1 mouse cellular context compared by ENCODE assay signal in genomic region chr8:125603312-125603840, GRCm38 (mm10).
TF ChIP-seq lines count a peak whose summit lies in the region.

No protein-coding gene starts in this region.

TF ChIP-seq in CH12.LX, 34 proteins besides CTCF, POLR2A, EP300 and RAD21 (continued from another document):
- TF ChIP-seq JUN (IDR thresholded peaks at IDR 0.05; ENCODE audit: insufficient read depth, low read depth, low read length) (no peak), MAFK (IDR thresholded peaks at IDR 0.05; ENCODE audit: insufficient replicate concordance, low read length) (peak; percentile 64), KAT2A (IDR thresholded peaks at IDR 0.05; ENCODE audit: insufficient replicate concordance, low read length) (no peak)
